Mouse (Mus musculus): ENCODE results near the gene Rph3al.

The Rph3al gene

DNA sequence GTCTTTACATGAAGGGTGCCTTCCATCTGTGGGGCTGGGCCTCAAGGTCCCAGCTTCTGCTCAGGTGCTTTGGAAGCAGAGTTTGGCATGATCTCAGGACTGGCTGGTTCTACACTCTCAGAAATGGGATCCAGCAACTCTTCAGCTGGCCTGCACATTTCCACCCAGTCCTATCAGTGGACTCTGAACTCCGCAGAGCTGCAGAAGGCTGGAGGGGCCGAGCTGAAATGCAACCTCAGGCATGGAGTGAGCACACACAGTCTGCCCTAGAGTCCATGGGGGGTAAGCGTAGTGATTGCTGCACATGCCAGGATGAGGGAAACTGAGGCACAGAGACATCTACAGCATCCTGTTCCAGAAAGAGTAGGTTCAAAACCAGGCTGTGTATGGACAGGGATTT, 127.7 kb downstream of the Rph3al start:
- no peak for DNase-seq (ENCODE audit: low spot score)

- no peak for DNase-seq (ENCODE audit: low spot score)
Measured at GRCm38 (mm10) chr11:75807486-75807885, 130.7 kb downstream of the Rph3al start.

DNA sequence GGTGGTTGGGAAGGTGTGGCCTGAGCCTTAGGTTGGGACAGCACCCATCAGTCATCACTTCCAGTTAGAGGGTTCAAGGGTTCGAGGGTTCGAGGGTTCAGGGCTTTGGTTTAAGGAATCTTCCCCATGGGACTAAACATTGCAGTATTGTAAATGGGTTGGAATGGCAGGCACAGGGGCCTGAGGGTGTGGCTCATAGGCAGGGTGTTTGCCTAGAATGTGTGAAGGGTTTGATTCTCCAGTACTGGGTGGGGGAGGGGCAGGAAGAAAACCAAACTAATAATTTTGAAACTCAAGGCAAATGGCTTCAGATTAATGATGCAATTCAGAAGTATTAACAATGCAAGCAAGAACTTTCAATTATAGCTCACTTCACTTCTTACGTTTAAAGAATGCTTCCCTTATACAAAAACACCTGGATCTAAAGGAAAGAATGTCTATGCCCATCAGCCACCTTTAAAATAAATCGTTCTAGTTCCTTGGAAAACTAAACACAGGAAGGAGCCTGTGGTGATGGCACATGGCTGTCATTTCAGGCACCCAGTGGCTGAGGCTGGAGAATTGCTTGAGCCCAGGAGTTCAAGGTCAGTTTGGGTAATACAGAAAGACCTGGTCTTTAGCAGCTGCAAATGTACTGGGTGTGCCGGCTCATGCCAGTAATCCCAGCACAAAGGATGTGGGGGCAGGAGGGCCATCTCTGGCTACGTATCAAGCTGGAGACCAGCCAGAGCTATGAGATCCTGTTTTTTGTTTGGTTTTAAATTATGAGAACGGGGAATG, 136.3 kb downstream of the Rph3al start:
- no peak for DNase-seq (ENCODE audit: low spot score)

DNA sequence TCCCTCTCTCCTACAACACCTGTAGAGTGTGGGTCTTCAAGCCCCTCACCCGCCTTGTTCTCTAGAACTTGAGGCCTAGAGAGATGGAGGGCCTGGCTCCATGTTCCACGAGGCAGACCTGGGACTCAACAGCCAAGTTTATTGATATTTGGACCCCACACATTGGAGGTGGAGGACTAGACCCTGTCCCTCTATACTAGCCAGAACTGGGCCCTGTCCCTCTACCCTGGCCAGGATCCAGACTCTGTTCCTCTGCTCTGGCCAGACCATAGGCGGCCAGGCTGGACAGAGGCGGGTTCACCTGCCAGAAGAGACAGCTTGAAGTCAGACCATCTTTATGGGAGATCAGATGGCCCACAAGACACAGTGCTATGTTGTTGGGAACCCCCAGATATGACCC, 136.9 kb downstream of the Rph3al start:
- DNase-seq (ENCODE audit: low spot score) = no peak

GRCm38 (mm10) chr11:75796536-75797246, 141.5 kb downstream of the Rph3al start:
- no peak for DNase-seq (ENCODE audit: low spot score)

DNA sequence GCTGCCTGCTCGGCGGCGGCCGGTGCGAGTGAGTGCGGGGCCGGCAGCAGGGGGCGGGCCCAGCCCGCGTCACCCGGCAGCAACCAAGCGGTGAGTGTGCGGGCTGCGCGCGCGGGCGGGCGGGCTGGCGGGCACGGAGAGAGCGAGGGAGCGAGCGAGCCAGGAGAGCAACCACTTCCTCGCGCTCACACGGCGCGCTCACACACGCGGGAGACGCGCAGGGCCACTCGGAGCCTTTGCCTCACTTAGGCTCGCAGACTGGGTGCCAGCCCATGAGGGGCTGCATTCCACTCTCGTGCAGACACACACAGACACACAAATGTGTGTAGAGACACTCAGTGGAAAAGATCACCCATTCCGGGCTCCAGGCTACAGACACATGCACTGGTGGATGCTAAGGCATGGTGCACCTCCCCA, 142.2 kb downstream of the Rph3al start, which contains the start of gene Doc2b:
Gene Doc2b, minus strand, starts transcription at position 21 of the 417 bp plus-strand sequence.
- peak; percentile 45 for DNase-seq (ENCODE audit: low spot score)

DNA sequence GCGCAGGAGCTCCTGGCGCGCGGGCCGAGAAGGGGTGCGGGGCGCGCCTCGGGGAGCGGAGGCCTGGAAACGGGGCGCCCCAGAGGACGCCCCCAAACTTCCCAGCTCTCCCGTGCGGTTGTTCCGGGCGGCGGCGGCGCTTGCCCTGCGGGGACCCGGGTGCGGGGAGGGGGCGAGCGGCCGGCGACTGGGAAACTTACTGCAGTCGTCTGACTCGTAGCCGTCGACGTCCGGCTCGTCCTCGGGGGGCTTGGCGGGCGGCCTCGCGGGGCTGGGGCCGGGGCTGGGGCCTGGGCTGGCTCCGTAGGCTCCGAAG, 142.9 kb downstream of the Rph3al start:
- no peak for DNase-seq (ENCODE audit: low spot score)

DNA sequence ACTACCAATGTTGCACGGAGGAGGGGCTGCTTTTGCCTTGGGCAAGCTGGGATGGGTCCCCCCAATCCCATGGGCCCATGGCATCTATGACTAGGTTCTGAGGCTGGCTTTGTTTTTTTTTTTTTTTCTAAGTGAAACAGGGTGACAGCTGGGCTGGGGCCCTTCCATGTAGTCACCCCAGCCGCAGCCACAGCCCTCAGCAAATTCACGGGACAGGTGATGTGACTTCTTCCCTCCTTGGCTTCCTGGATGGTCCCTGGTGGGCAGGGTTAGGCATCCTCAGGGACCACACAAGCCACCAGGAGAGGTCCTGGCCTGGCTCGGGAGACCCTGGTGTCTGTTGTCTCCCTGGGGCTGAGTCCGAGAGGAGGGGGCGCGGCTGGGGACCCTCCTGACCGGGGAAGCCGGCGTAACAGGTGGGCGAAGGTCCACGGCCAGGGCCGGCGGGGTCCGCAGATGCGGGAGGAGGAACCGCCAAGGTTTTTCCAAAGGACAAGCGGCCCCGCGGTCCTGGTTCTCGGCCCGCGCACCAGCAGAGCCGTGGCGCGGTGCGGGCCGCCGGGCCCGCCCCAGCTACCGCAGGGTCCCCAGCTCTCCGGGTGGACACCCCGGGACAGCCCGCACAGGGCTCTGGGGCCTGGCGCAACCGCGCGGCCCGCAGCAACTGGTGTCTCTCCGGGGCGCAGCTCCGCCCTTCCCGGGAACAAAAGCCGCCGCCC, 143.5 kb downstream of the Rph3al start:
- no peak for DNase-seq (ENCODE audit: low spot score)

- DNase-seq (ENCODE audit: low spot score) = no peak
Measured at GRCm38 (mm10) chr11:75793351-75793750, 144.9 kb downstream of the Rph3al start.

GRCm38 (mm10) chr11:75792535-75792934, 145.7 kb downstream of the Rph3al start:
- DNase-seq (ENCODE audit: low spot score) = no peak

- DNase-seq (ENCODE audit: low spot score) = no peak
Measured at GRCm38 (mm10) chr11:75785897-75786296, 152.3 kb downstream of the Rph3al start.

DNA sequence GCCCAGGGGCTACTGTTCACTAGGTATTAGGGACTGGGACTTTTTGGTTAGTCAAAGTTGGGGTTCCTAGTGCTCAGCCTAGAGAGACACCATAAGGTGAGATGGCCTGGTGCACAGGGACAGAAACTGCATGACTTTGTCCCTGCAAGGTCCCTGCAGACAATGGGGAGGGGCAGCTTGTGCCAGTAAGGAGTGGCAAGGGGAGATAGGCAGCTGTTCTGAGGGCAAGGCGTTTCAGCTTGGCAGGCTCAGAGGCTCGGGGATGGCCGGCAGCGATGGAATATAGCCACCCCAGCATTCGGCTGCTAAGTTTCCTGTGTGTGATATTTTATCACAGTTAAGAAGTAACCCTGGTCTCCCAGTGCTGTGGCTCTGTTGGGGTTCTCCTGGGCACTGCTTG, 154.4 kb downstream of the Rph3al start:
- DNase-seq (ENCODE audit: low spot score) = no peak

DNA sequence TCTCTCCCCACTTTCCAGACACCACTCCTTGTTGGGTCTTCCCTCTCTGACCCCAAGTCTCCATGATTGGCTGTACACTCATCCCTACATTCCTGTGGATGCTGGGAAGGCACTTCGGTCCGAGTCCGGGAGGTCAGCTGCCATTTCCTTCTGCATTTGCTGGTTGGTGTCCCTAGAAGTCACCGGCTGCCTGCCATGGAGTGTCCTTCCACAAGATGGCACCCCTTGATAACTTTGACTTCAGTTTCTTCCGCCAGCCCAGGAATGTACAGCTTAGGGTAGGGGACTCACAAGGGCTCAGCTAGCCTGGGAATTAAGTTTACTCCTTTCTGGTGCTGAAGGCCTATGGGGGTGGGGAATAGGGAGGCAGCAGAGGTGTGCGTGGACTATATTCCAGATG, 156.3 kb downstream of the Rph3al start:
- DNase-seq (ENCODE audit: low spot score) = peak; percentile 88

All from embryo, embryonic 10 days (tissue).